Comparison of ENCODE assay signal across 8 mouse cellular contexts in the genomic region with DNA sequence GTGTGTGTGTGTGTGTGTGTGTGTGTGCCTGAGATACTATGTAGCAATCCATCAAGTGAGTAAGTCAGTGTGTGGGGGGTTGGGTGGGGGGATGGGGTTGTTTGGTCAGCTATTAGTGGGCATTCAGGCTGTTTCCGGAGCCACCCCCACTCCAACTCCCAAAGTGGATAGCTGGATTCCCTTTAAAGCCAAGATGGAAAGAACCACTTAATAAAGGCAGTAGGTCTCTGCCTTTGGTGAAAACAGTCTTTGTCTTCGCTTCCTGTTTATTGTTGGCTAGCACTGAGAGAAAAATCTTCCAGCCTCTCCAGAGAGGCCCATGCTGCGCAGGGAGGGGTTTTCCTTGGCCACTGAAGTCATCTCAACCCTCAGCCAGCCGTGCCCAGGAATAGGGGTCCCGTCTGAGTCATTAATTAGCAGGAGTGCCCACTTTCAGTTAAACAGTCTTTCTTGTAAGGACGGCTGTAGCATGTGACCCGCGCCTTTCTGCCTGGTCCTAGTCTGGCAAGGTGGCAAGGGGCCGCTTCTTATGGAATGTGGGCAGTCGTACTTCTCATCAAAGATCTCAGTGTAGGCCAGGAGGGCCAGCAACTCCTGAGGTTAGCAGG. TPM values are rescaled to one million over a fixed set of nuclear protein-coding genes. Genes with fewer than 3 reads are reported as not detected.
DNase-seq lines count a peak whose midpoint lies in the region; ATAC-seq and TF ChIP-seq lines count a peak whose summit lies in the region.

No protein-coding gene starts in this region.

- no peak overlapping the region for H3K4me2 ChIP-seq in heart, embryonic 13.5 days
- H3K4me2 ChIP-seq in limb, embryonic 13.5 days (replicated peaks) = peak overlapping the region; percentile 39
- 0 out of 2 replicates have a peak overlapping the region, but pooled peaks have one; percentile 15 for H3K4me2 ChIP-seq in stomach, embryonic 14.5 days (replicated peaks; ENCODE audit: low read depth, low read length)

- ATAC-seq in heart, embryonic 13.5 days (ENCODE audit: extremely low read depth, insufficient number of reproducible peaks, low FRiP score, low TSS enrichment) = no peak
- peak; percentile 39; the same call in 1 of the 2 replicates for ATAC-seq in limb, embryonic 13.5 days (ENCODE audit: low FRiP score, low read depth)
- no peak; the same call in 1 of the 2 replicates for ATAC-seq in stomach, embryonic 14.5 days (ENCODE audit: insufficient number of reproducible peaks, insufficient read depth, low FRiP score, low read depth)

- 50% methylated on average over 10 of the region's 10 CpGs for WGBS in heart, embryonic 13.5 days
- 32% methylated on average over 10 of the region's 10 CpGs for WGBS in limb, embryonic 13.5 days
- WGBS in stomach, embryonic 14.5 days = 32% methylated on average over 10 of the region's 10 CpGs

- peaks cover 58% of the 10 kb centered on the region for H3K4me1 ChIP-seq in heart, embryonic 13.5 days
- H3K4me1 ChIP-seq in limb, embryonic 13.5 days = peaks cover 51% of the 10 kb centered on the region
- H3K4me1 ChIP-seq in stomach, embryonic 14.5 days (ENCODE audit: control insufficient read depth, insufficient read depth, low read length) = peaks cover 31% of the 10 kb centered on the region

- H3K27me3 ChIP-seq in heart, embryonic 13.5 days (replicated peaks) = no peaks in the 10 kb centered on the region
- no peaks in the 10 kb centered on the region for H3K27me3 ChIP-seq in limb, embryonic 13.5 days
- H3K27me3 ChIP-seq in stomach, embryonic 14.5 days (ENCODE audit: control insufficient read depth, insufficient read depth, low read length) = no peaks in the 10 kb centered on the region

- peak; percentile 21 for DNase-seq in retina, postnatal 1 day
- DNase-seq in retina, embryonic 14.5 days (ENCODE audit: low spot score) = no peak
- no peak for DNase-seq in left cerebral cortex, adult 2 months (ENCODE audit: extremely low spot score in 1 of 2, low spot score in 2 of 2)
- no peak for DNase-seq in left cerebral cortex, adult 9 months (ENCODE audit: low spot score in 2 of 2)
- no peak for DNase-seq in gastrocnemius, postnatal 36 days

- peaks cover 6% of the 10 kb centered on the region for H3K36me3 ChIP-seq in heart, embryonic 13.5 days
- peaks cover 11% of the 10 kb centered on the region for H3K36me3 ChIP-seq in limb, embryonic 13.5 days
- H3K36me3 ChIP-seq in stomach, embryonic 14.5 days (ENCODE audit: control insufficient read depth, insufficient read depth, low read length) = no peaks in the 10 kb centered on the region

- TF ChIP-seq CTCF in left cerebral cortex, adult 2 months (IDR thresholded peaks at IDR 0.05) = no peak

- no peak overlapping the region for H3K4me3 ChIP-seq in heart, embryonic 13.5 days
- no peak overlapping the region for H3K4me3 ChIP-seq in limb, embryonic 13.5 days
- H3K4me3 ChIP-seq in stomach, embryonic 14.5 days (ENCODE audit: low read depth, low read length) = no peak overlapping the region
- no peak overlapping the region for H3K4me3 ChIP-seq in left cerebral cortex, adult 2 months

- H3K9me3 ChIP-seq in heart, embryonic 13.5 days = no peaks in the 10 kb centered on the region
- no peaks in the 10 kb centered on the region for H3K9me3 ChIP-seq in limb, embryonic 13.5 days
- no peaks in the 10 kb centered on the region for H3K9me3 ChIP-seq in stomach, embryonic 14.5 days (ENCODE audit: control insufficient read depth, low read depth, low read length)

- intact Hi-C loops in left cerebral cortex, adult 2 months (cut with DNase I) = no loop called here
- intact Hi-C loops in gastrocnemius, postnatal 36 days (cut with DNase I) = no loop called here

- no peak overlapping the region for H3K9ac ChIP-seq in heart, embryonic 13.5 days
- peak overlapping the region; percentile 31; the same call in 1 of the 2 replicates for H3K9ac ChIP-seq in limb, embryonic 13.5 days
- no peak overlapping the region for H3K9ac ChIP-seq in stomach, embryonic 14.5 days (replicated peaks; ENCODE audit: low read depth, low read length)

- H3K27ac ChIP-seq in heart, embryonic 13.5 days (replicated peaks) = peak overlapping the region; percentile 72
- H3K27ac ChIP-seq in limb, embryonic 13.5 days = peak overlapping the region; percentile 56; the same call in 1 of the 2 replicates
- H3K27ac ChIP-seq in stomach, embryonic 14.5 days (ENCODE audit: low read length) = peak overlapping the region; percentile 78; the same call in 1 of the 2 replicates
- no peak overlapping the region for H3K27ac ChIP-seq in left cerebral cortex, adult 2 months

RNA-seq across cellular contexts. Expression of gene Ano6, which starts 38.1 kb away (rescaled TPM):
- 28.8 and 31.0 TPM in 2 replicates for polyA plus RNA-seq in heart, embryonic 13.5 days (2015; fragmentation: Nextera tagmentation; extraction: Ambion mirVana)
- 49.9 and 54.2 TPM in 2 replicates for polyA plus RNA-seq in limb, embryonic 13.5 days (2015; fragmentation: Nextera tagmentation; extraction: Ambion mirVana)
- 46.4 and 52.9 TPM in 2 replicates for polyA plus RNA-seq in stomach, embryonic 14.5 days (2014; fragmentation: Nextera tagmentation; extraction: Ambion mirVana)
- 10 to 100 TPM; 22.6 to 24.7 TPM for total RNA-seq in left cerebral cortex, adult 2 months (2021)
- 10 to 100 TPM; 36.1 to 37.1 TPM for total RNA-seq in gastrocnemius, postnatal 36 days (2021)
